Mouse (Mus musculus): ENCODE measurements at regions not wholly inside any gene's neighbourhood (a gene's known extent, or its start where the extent isn't known, plus 50 kb on each side); places are given as distances from the start of the nearest gene placed in this dataset.
"Not testable (repeated sequence)": the region's sequence is repeated elsewhere in the genome, so short reads cannot be mapped to it uniquely, and the experiment has no call there.

GRCm38 (mm10) chr1:141246125-141246524 is 1000.2 kb downstream of the Kcnt2 start:
- CTCF ChIA-PET, result not testable (repeated sequence)

GRCm38 (mm10) chr1:141274738-141275137 is 1028.8 kb downstream of the Kcnt2 start:
- CTCF ChIA-PET, result no interaction called here

GRCm38 (mm10) chr1:141281513-141281912 is 1035.6 kb downstream of the Kcnt2 start:
- CTCF ChIA-PET, result no interaction called here

- CTCF ChIA-PET, result interaction anchor here (0.6 kb wide), 1 partner anchor 79 kb away, joined by 3 read pairs; no protein-coding TSS in a partner anchor
These were observed 1077.0 kb downstream of the Kcnt2 start for GRCm38 (mm10) chr1:141322968-141323367.

GRCm38 (mm10) chr1:141338073-141338472 is 1092.1 kb downstream of the Kcnt2 start:
- CTCF ChIA-PET, result no interaction called here

- CTCF ChIA-PET, result no interaction called here
These were observed 1123.5 kb downstream of the Kcnt2 start for GRCm38 (mm10) chr1:141369447-141369846.

GRCm38 (mm10) chr1:141375966-141376365 is 1130.0 kb downstream of the Kcnt2 start:
- CTCF ChIA-PET, result no interaction called here

- CTCF ChIA-PET, result no interaction called here
These were observed 1155.4 kb downstream of the Kcnt2 start for GRCm38 (mm10) chr1:141401334-141401733.

- CTCF ChIA-PET, result no interaction called here
These were observed 1183.7 kb downstream of the Kcnt2 start for GRCm38 (mm10) chr1:141429675-141430074.

- CTCF ChIA-PET, result no interaction called here
These were observed 1184.2 kb downstream of the Kcnt2 start for GRCm38 (mm10) chr1:141430117-141430516.

GRCm38 (mm10) chr1:141435452-141435851 is 1189.5 kb downstream of the Kcnt2 start:
- CTCF ChIA-PET, result no interaction called here

GRCm38 (mm10) chr1:141440234-141440633 is 1194.3 kb downstream of the Kcnt2 start:
- CTCF ChIA-PET, result no interaction called here

GRCm38 (mm10) chr1:141450960-141451359 is 1205.0 kb downstream of the Kcnt2 start:
- CTCF ChIA-PET, result no interaction called here

GRCm38 (mm10) chr1:141464576-141464975 is 1218.6 kb downstream of the Kcnt2 start:
- CTCF ChIA-PET, result no interaction called here

Measured in spleen, embryonic (tissue).